In genomic region chr5:140251989-140252388, GRCm38 (mm10) we compare ENCODE assay signal across 14 mouse cellular contexts.
DNase-seq lines count a peak whose midpoint lies in the region; ATAC-seq lines count a peak whose summit lies in the region.
"Had no signal": no experiment of that assay in that cellular context is flagged by ENCODE, and none has a peak within 500 bp of the region (broad histone marks: within the 10 kb centered on the region; RNA-seq: fewer than 3 reads in every experiment).

No protein-coding gene starts in this region.

- ATAC-seq in frontal cortex, adult (ENCODE audit: low TSS enrichment), result peak; percentile 43
- no peak for ATAC-seq in megakaryocyte-erythroid progenitor cell, adult 5-6 weeks (replicated peaks; ENCODE audit: low FRiP score, low TSS enrichment, poor library complexity, severe bottlenecking)
- ATAC-seq: midbrain, embryonic 16.5 days; Patski had no signal

- DNase-seq in frontal cortex, postnatal 36 days (ENCODE audit: low spot score in 2 of 2), result no peak
- peak; percentile 20 for DNase-seq in lung, postnatal 36 days
- no peak for DNase-seq in lung, postnatal 4 days
- peak; percentile 67 to 78 for DNase-seq in cerebellum, postnatal 10 days
- DNase-seq in layer of hippocampus, postnatal 10 days (ENCODE audit: low spot score in 2 of 2), result peak; percentile 42 to 61
- DNase-seq in thymus, postnatal 10 days (ENCODE audit: low spot score in 2 of 2), result no peak
- DNase-seq: adrenal gland, adult 8-10 months; kidney, adult 18-20 months; lung, embryonic 14.5 days; thymus, adult 2 months had no signal

Comparison
In these comparisons a context has a peak if more than half of its experiments do, and no peak if none do; other contexts are left out.
1. DNase-seq: peak in lung, postnatal 36 days (single experiment), cerebellum, postnatal 10 days (2 of 2) and layer of hippocampus, postnatal 10 days (2 of 2); none in frontal cortex, postnatal 36 days (0 of 2), lung, postnatal 4 days (0 of 2) and thymus, postnatal 10 days (0 of 2).